In the genomic region with DNA sequence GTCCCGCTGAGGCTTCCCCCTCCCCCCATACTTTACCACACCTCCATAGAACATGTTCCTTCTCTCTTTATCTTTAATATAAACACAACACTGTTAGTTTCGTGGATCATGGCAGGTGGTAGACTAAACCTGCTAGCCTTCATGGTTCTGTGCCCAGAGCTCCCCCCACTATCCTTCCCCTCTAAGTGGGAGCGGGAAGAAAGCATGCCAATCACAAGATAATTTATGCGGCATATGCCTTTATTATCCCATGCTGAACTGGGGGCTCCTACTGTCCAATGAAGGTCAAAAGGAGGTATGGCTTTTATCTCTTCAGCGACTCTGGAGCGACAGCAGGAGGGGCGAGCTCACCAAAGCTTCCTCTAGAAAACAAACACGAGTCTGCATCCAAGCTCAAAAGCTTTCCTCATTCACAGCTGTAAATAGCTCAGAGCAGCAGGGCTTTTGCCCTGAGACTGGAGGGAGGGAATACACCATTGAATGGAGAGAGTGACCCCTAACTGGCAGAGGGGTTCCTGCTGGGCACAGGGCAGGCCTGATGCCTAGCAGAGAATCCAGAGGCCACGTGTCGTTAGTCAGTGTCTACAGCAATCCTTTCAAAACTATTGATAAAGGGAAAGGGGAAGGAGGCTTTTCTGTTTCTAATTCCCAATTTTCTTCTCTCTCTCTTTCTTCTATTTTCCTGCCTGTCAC, we compare ENCODE assay signal across 14 mouse cellular contexts. TPM values are rescaled to one million over a fixed set of nuclear protein-coding genes. Genes with fewer than 3 reads are reported as not detected.
A peak's percentile ranks its signal among the peaks of the same experiment; 100 is the strongest.
DNase-seq lines count a peak whose midpoint lies in the region; ATAC-seq lines count a peak whose summit lies in the region.
"Had no signal": no experiment of that assay in that cellular context is flagged by ENCODE, and none has a peak within 500 bp of the region (broad histone marks: within the 10 kb centered on the region; RNA-seq: fewer than 3 reads in every experiment).

No protein-coding gene starts in this region.

- no peak overlapping the region for H3K4me3 ChIP-seq in heart, embryonic 13.5 days
- no peak overlapping the region for H3K4me3 ChIP-seq in forebrain, embryonic 12.5 days (replicated peaks)
- no peak overlapping the region for H3K4me3 ChIP-seq in hindbrain, embryonic 11.5 days (ENCODE audit: low read depth, low read length)
- no peak overlapping the region for H3K4me3 ChIP-seq in midbrain, embryonic 14.5 days (replicated peaks; ENCODE audit: low read depth, low read length)
- H3K4me3 ChIP-seq: embryonic facial prominence, embryonic 12.5 days had no signal

- H3K36me3 ChIP-seq in heart, embryonic 13.5 days = no peaks in the 10 kb centered on the region
- no peaks in the 10 kb centered on the region for H3K36me3 ChIP-seq in forebrain, embryonic 12.5 days (replicated peaks)
- H3K36me3 ChIP-seq in hindbrain, embryonic 11.5 days (ENCODE audit: control insufficient read depth, insufficient read depth, low read length) = no peaks in the 10 kb centered on the region
- no peaks in the 10 kb centered on the region for H3K36me3 ChIP-seq in midbrain, embryonic 14.5 days (ENCODE audit: control insufficient read depth, insufficient read depth, low read length)
- H3K36me3 ChIP-seq: embryonic facial prominence, embryonic 12.5 days had no signal

- peaks cover 12% of the 10 kb centered on the region for H3K4me1 ChIP-seq in heart, embryonic 13.5 days
- H3K4me1 ChIP-seq in forebrain, embryonic 12.5 days = peaks cover 19% of the 10 kb centered on the region
- 0 out of 2 replicates have a peak, but pooled peaks cover 2% of the 10 kb centered on the region for H3K4me1 ChIP-seq in hindbrain, embryonic 11.5 days (replicated peaks; ENCODE audit: control insufficient read depth, insufficient read depth, low read length)
- H3K4me1 ChIP-seq in midbrain, embryonic 14.5 days (ENCODE audit: control insufficient read depth, insufficient read depth, low read length) = peaks cover 9% of the 10 kb centered on the region
- H3K4me1 ChIP-seq: embryonic facial prominence, embryonic 12.5 days had no signal

- WGBS in heart, embryonic 13.5 days = 15% methylated on average over 10 of the region's 10 CpGs
- 6% methylated on average over 10 of the region's 10 CpGs for WGBS in forebrain, embryonic 12.5 days
- 8% methylated on average over 10 of the region's 10 CpGs for WGBS in hindbrain, embryonic 11.5 days
- WGBS in midbrain, embryonic 14.5 days = 5% methylated on average over 10 of the region's 10 CpGs

- DNase-seq in heart, postnatal 36 days = no peak
- peak; percentile 33 for DNase-seq in hindbrain, embryonic 11.5 days (ENCODE audit: low spot score)
- peak; percentile 28 for DNase-seq in midbrain, embryonic 14.5 days
- no peak for DNase-seq in lung, postnatal 10 days
- DNase-seq in ovary, postnatal 10 days (ENCODE audit: low spot score) = no peak
- DNase-seq: gastrocnemius, postnatal 25 days; kidney, adult 11 months; lung, adult 18-20 months had no signal

- no peak overlapping the region for H3K27ac ChIP-seq in heart, embryonic 13.5 days (replicated peaks)
- peak overlapping the region; percentile 43; the same call in 1 of the 2 replicates for H3K27ac ChIP-seq in forebrain, embryonic 12.5 days
- H3K27ac ChIP-seq in hindbrain, embryonic 11.5 days (ENCODE audit: low read depth, low read length) = no peak overlapping the region
- no peak overlapping the region for H3K27ac ChIP-seq in midbrain, embryonic 14.5 days (replicated peaks; ENCODE audit: low read depth, low read length)
- H3K27ac ChIP-seq: embryonic facial prominence, embryonic 12.5 days; stomach, postnatal 0 days had no signal

- no peaks in the 10 kb centered on the region for H3K9me3 ChIP-seq in heart, embryonic 13.5 days
- no peaks in the 10 kb centered on the region for H3K9me3 ChIP-seq in forebrain, embryonic 12.5 days
- no peaks in the 10 kb centered on the region for H3K9me3 ChIP-seq in hindbrain, embryonic 11.5 days (ENCODE audit: control insufficient read depth, low read length)
- no peaks in the 10 kb centered on the region for H3K9me3 ChIP-seq in midbrain, embryonic 14.5 days (ENCODE audit: control insufficient read depth, low read length)
- H3K9me3 ChIP-seq: embryonic facial prominence, embryonic 12.5 days had no signal

- no peaks in the 10 kb centered on the region for H3K27me3 ChIP-seq in heart, embryonic 13.5 days (replicated peaks)
- H3K27me3 ChIP-seq in forebrain, embryonic 12.5 days = peaks cover 55% of the 10 kb centered on the region
- no peaks in the 10 kb centered on the region for H3K27me3 ChIP-seq in hindbrain, embryonic 11.5 days (ENCODE audit: control insufficient read depth, insufficient read depth, low read length)
- H3K27me3 ChIP-seq in midbrain, embryonic 14.5 days (ENCODE audit: control insufficient read depth, insufficient read depth, low read length) = 0 out of 2 replicates have a peak, but pooled peaks cover 3% of the 10 kb centered on the region
- H3K27me3 ChIP-seq: embryonic facial prominence, embryonic 12.5 days had no signal

- peak overlapping the region; percentile 41 for H3K4me2 ChIP-seq in heart, embryonic 13.5 days
- H3K4me2 ChIP-seq in forebrain, embryonic 12.5 days = peak overlapping the region; percentile 13; the same call in 1 of the 2 replicates
- no peak overlapping the region for H3K4me2 ChIP-seq in hindbrain, embryonic 11.5 days (replicated peaks; ENCODE audit: low read depth, low read length)
- H3K4me2 ChIP-seq in midbrain, embryonic 14.5 days (ENCODE audit: low read length) = peak overlapping the region; percentile 23; the same call in 1 of the 2 replicates
- H3K4me2 ChIP-seq: embryonic facial prominence, embryonic 12.5 days had no signal

- H3K9ac ChIP-seq in heart, embryonic 13.5 days = no peak overlapping the region
- no peak overlapping the region for H3K9ac ChIP-seq in forebrain, embryonic 12.5 days
- H3K9ac ChIP-seq in hindbrain, embryonic 11.5 days (ENCODE audit: low read depth, low read length) = no peak overlapping the region
- H3K9ac ChIP-seq in midbrain, embryonic 14.5 days (replicated peaks; ENCODE audit: low read length) = no peak overlapping the region
- H3K9ac ChIP-seq: embryonic facial prominence, embryonic 12.5 days had no signal

- intact Hi-C loops in heart, postnatal 36 days (cut with DNase I) = no loop called here

- no peak for ATAC-seq in heart, embryonic 13.5 days (ENCODE audit: extremely low read depth, insufficient number of reproducible peaks, low FRiP score, low TSS enrichment)
- no peak for ATAC-seq in forebrain, embryonic 12.5 days (ENCODE audit: low FRiP score)
- peak; percentile 66; the same call in 1 of the 2 replicates for ATAC-seq in hindbrain, embryonic 11.5 days (ENCODE audit: low FRiP score)
- ATAC-seq in midbrain, embryonic 14.5 days (ENCODE audit: low FRiP score, low TSS enrichment) = no peak
- ATAC-seq: activated CD4-positive, CD25-positive, alpha-beta regulatory T cell, adult 4 months had no signal

RNA-seq across cellular contexts. Expression of gene Msx2, which starts 28.8 kb away (rescaled TPM):
- polyA plus RNA-seq in heart, embryonic 13.5 days (2015; fragmentation: Nextera tagmentation; extraction: Ambion mirVana) = 3.6 and 4.4 TPM in 2 replicates
- under 1 TPM; 0.62 to 0.67 TPM for total RNA-seq in heart, postnatal 36 days (2021)
- polyA plus RNA-seq in forebrain, embryonic 12.5 days (2016; fragmentation: Nextera tagmentation; extraction: Ambion mirVana) = 9.8 and 19.6 TPM in 2 replicates
- polyA plus RNA-seq in hindbrain, embryonic 11.5 days (2014; fragmentation: Nextera tagmentation; extraction: Ambion mirVana) = 58.3 and 66.3 TPM in 2 replicates
- 0.49 and 1.5 TPM in 2 replicates for polyA plus RNA-seq in midbrain, embryonic 14.5 days (2014; fragmentation: Nextera tagmentation; extraction: Ambion mirVana)
- polyA plus RNA-seq: activated CD4-positive, CD25-positive, alpha-beta regulatory T cell, adult 4 months; large intestine, adult 2 months had no signal

Comparison
In these comparisons a context has a peak if more than half of its experiments do, and no peak if none do; other contexts are left out.
1. DNase-seq: peak in hindbrain, embryonic 11.5 days (single experiment) and midbrain, embryonic 14.5 days (single experiment); none in heart, postnatal 36 days (0 of 2), lung, postnatal 10 days (single experiment) and ovary, postnatal 10 days (single experiment).